Mouse (Mus musculus) midbrain, embryonic 11.5 days (tissue): ENCODE results near the gene U2af2. TPM values are rescaled to one million over a fixed set of nuclear protein-coding genes. Genes with fewer than 3 reads are reported as not detected.
A peak's percentile ranks its signal among the peaks of the same experiment; 100 is the strongest.

Experiments
- ATAC-seq: fragments of 200-750 bp; cut with Nextera tagmentation; 2 replicates; pipeline ENCODE4 v1.8.0; 2017; ENCODE audit warnings: moderate TSS enrichment, moderate library complexity; ENCODE audit not compliant: low FRiP score
- DNase-seq: peaks from one replicate; pipeline ENCODE4 v3.0.0; 2015; ENCODE audit warnings: low spot score; ENCODE audit errors: missing footprints
- H3K27ac ChIP-seq: fragments of 300-500 bp; sonication (generic); 2 replicates; pipeline ENCODE4 v1.5.1; 2014; ENCODE audit warnings: low read depth, low read length
- H3K27me3 ChIP-seq: fragments of 300-500 bp; sonication (generic); 2 replicates; pipeline ENCODE4 v1.6.1; 2014; ENCODE audit warnings: mild to moderate bottlenecking, low read length, moderate library complexity, mixed read lengths; ENCODE audit not compliant: control insufficient read depth, insufficient read depth
- H3K36me3 ChIP-seq: fragments of 300-500 bp; sonication (generic); 2 replicates; pipeline ENCODE4 v1.6.1; 2014; ENCODE audit warnings: mild to moderate bottlenecking, low read length, moderate library complexity, mixed read lengths; ENCODE audit not compliant: control insufficient read depth, insufficient read depth
- H3K4me1 ChIP-seq: fragments of 300-500 bp; sonication (generic); 2 replicates; pipeline ENCODE4 v1.6.1; 2014; ENCODE audit warnings: low read length; ENCODE audit not compliant: control insufficient read depth, insufficient read depth
- H3K4me2 ChIP-seq: fragments of 300-500 bp; sonication (generic); 2 replicates; pipeline ENCODE4 v1.6.1; 2014; ENCODE audit warnings: mild to moderate bottlenecking, moderate library complexity
- H3K4me3 ChIP-seq: fragments of 300-500 bp; sonication (generic); 2 replicates; pipeline ENCODE4 v1.5.1; 2014; ENCODE audit warnings: low read depth, low read length
- H3K9ac ChIP-seq: fragments of 300-500 bp; sonication (generic); 2 replicates; pipeline ENCODE4 v1.6.1; 2014; ENCODE audit warnings: low read length
- H3K9me3 ChIP-seq: fragments of 300-500 bp; sonication (generic); 2 replicates; pipeline ENCODE4 v1.6.1; 2016; ENCODE audit warnings: low read length; ENCODE audit not compliant: control insufficient read depth
- WGBS: fragments of 180-500 bp; shearing (Covaris S2); extraction: QIAGEN DNeasy Blood & Tissue Kit; methylation state at CpG from one replicate; pipeline ENCODE4 v1.1.7; 2014; 5-methylcytosine and 5-hydroxymethylcytosine counted together
- polyA plus RNA-seq: library from polyadenylated mRNA; unstranded; fragments of >200 nt; fragmentation: Nextera tagmentation; extraction: Ambion mirVana; gene quantifications from 2 replicates; pipeline ENCODE4 v1.2.1, GENCODE M21; 2014

The U2af2 gene
- 151 and 159 TPM in 2 replicates for polyA plus RNA-seq

DNA sequence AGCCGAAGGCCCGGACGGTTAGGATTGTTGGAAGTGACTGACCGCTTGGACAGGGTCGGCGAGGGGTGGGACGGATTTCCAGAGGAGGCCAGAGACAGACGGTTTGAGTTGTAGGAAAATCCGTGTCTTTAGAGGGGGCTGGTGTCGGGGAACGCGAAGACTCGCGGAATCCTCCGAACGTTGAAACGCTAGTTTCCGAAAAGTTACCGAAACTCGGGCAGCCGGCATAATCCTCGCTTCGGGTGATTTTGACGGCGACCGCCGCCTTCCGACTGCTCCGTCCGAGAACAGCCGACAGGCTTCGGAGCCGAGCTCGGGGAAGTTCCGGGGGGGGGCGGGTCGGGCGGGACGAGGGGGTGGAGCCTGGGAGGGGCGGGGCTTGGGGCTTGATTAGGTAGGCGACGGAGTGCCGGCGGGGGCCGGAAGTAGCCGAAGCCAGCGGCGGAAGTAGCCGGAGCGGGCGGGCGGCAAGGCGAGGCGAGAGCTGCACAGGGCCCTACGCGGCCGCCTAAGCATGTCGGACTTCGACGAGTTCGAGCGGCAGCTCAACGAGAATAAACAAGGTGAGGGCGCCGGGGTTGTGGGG is at the start of gene U2af2:
U2af2 (plus strand) TSS at position 370 of the 586 bp plus-strand sequence.
- H3K36me3 ChIP-seq, result peaks cover 8% of the 10 kb centered on the region; the same call in 1 of the 2 replicates
- peaks cover 25% of the 10 kb centered on the region for H3K4me1 ChIP-seq
- H3K4me2 ChIP-seq, result peak within 1 kb of the TSS; percentile 92
- peak within 1 kb of the TSS; percentile 99 for H3K27ac ChIP-seq
- DNase-seq (no peak), ATAC-seq (peak; percentile 83)
- WGBS, result under 1% methylated on average over 56 of the region's 65 CpGs
- peak within 1 kb of the TSS; percentile 93 for H3K9ac ChIP-seq
- H3K4me3 ChIP-seq, result peak within 1 kb of the TSS; percentile 80
- H3K9me3 ChIP-seq, result no peaks in the 10 kb centered on the region
- peaks cover 19% of the 10 kb centered on the region for H3K27me3 ChIP-seq

DNA sequence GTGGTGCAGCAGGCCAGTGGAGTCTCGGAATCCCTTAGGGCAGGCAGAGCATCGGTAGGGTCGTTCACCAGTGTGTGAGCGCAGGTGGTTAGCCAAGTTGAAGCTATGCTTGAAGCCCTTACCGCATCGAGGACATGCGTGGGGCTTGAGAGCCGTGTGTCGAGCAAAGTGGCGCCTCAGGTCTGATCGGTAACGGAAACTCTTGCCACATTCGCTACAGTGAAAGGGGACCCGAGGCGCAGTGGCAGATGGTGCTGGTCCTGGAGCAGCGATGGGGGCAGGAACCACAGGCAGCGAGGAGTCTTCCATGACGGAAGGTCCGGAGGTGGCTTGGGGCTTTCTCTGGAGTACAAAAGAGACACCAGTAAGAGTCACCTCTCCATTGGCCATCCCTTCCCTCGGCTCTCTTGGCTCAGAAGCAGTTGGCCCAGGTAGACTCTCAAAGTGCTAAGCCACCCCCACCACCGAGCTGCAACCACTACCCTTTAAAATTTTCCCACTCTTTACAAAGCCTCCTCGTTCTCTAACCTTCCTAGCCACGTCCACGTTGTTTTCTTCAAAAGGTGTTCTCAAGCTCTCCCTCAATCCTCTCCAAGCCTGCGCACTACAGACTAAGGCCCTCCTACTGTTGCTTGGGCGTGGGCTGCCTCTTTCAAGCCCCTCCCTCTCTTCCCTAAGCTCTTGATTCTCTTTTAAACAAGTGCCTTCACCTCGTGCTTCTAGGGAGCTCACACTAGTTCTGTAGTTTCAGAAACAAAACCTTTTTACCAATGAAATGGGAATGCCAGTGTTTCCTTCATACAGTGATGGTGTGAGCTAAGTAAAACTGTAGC is 49.0 kb upstream of the U2af2 start:
- no peaks in the 10 kb centered on the region for H3K4me1 ChIP-seq
- no peaks in the 10 kb centered on the region for H3K9me3 ChIP-seq
- no peak overlapping the region for H3K9ac ChIP-seq
- no peak overlapping the region for H3K27ac ChIP-seq
- WGBS, result 89% methylated on average over 27 of the region's 27 CpGs
- no peak overlapping the region for H3K4me3 ChIP-seq
- H3K27me3 ChIP-seq, result no peaks in the 10 kb centered on the region
- ATAC-seq, result no peak
- peaks cover 32% of the 10 kb centered on the region for H3K36me3 ChIP-seq
- no peak for DNase-seq
- no peak overlapping the region for H3K4me2 ChIP-seq

DNA sequence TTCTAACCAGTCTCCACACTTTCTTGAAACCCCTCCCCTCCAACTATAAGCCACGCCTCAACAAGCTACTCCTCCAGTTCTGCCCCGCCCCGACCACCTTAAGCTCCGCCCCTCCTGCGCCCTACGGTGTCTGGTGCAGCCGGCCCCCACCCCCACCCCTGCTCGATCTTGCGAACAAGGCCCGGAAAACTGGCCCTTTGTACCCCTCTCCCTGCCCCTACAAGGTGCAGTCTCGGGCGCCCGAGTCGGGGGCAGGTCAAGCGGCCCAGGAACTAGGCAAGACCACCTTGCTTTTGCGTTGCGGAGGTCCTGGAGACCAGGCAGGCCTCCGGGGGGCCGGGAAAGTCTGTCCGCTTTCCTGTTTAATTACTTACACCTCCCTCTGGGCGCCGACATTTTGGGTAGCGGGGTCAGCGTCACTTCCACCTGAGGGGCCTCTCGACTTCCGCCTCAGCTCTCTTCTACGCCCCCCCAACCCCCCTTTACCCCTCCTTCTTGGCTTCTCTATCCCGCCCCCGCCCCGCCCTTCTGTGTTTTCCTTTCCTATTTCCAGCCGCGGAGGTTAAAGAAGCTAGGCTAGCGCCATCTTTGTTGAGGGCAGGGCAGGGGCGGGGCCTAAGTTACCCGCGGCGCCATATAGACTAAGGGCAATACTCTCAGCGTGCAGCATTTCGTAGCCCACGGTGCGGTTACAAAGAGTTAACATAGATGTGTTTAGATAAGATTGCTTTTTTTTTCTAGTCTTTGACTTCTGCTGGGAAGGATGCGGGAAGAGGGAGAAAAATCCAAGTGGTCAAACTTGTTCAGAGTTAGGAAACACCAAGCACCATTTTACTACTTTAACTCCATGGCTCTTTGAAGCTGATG is 47.5 kb upstream of the U2af2 start, which contains the start of the genes Zfp524 and Fiz1:
Zfp524 (plus strand) TSS at position 165 of the 867 bp plus-strand sequence.
Fiz1 (minus strand) TSS at position 447 of the 867 bp plus-strand sequence.
- Histone ChIP-seq H3K9ac (peak within 1 kb of the TSS; percentile 89), H3K4me1 (no peaks in the 10 kb centered on the region), H3K4me3 (peak within 1 kb of the TSS; percentile 65), H3K9me3 (no peaks in the 10 kb centered on the region), H3K36me3 (peaks cover 21% of the 10 kb centered on the region), H3K4me2 (peak within 1 kb of the TSS; percentile 54), H3K27ac (peak within 1 kb of the TSS; percentile 96), H3K27me3 (no peaks in the 10 kb centered on the region)
- under 1% methylated on average over 42 of the region's 42 CpGs for WGBS
- peak; percentile 100 for DNase-seq
- ATAC-seq, result peak; percentile 81

DNA sequence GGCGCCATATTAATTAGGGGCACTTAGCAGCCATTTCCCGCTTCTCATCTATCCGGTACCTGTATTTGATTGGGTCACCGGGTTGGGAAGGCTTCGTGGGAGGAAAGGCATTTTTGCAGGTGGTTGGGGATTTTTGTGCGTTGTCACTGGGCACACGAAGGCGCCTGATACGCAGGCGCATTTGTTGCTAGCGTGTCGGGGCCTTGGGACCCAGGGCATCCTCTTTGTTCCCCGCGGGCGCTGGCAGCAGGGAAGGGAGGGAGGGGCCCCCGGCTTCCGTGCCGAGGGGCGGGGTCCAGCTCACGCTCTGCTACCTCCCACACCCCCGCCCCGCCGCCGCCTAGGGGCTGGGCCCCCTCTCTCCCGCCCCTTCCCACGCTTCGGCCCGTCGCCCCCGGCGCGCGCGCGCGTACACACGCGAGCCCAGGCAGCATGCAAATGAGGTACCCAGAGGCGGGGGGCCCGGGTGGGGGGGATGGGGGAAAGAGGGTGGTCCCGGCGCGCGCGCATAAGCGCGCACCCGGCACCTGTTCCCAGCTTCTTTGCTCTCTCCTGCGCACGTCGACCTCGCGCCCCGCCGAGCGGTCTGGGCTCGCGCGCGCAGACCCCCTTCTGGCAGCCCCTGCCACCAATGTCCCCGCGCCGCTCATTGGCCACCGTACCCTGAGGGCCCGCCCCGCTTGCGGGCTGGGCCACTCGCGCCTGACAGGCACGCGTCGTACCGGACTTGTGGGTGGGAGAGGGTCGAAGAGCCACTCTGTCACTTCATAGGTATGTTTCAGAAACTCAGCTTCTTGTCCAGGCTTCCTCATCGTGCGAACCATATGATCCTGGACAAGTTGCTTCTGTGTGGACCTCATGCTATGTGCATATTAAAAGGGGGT is 46.6 kb upstream of the U2af2 start, which contains the start of gene Gm44973:
Gm44973 (plus strand) TSS at position 379 of the 884 bp plus-strand sequence.
- WGBS, result under 1% methylated on average over 50 of the region's 76 CpGs
- H3K27ac ChIP-seq, result peak within 1 kb of the TSS; percentile 96
- DNase-seq, result peak; percentile 99
- H3K36me3 ChIP-seq, result peaks cover 19% of the 10 kb centered on the region
- peak within 1 kb of the TSS; percentile 54 for H3K4me2 ChIP-seq
- no peaks in the 10 kb centered on the region for H3K27me3 ChIP-seq
- peak; percentile 84 for ATAC-seq
- H3K4me3 ChIP-seq, result peak within 1 kb of the TSS; percentile 65
- H3K9me3 ChIP-seq, result no peaks in the 10 kb centered on the region
- no peaks in the 10 kb centered on the region for H3K4me1 ChIP-seq
- H3K9ac ChIP-seq, result peak within 1 kb of the TSS; percentile 89

DNA sequence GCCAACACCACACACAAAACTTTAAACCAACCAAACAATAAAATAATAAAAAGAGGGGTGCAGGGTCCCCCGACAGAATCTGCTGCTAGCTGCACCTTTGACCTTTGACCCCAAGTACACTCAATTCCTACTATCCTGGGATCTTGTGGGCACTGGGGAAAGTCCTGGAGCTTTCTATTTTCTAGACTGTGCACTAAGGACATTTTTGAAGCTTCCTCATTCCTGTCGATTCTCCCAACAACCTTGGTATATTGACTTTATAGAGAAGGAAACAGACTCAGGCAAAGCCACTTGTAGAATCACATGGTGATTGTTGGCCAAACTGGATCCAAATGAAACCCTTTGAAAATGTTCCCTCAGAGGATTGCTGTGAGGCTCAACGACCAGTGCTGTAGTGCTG is 45.9 kb upstream of the U2af2 start:
- no peaks in the 10 kb centered on the region for H3K27me3 ChIP-seq
- peak overlapping the region; percentile 83; the same call in 1 of the 2 replicates for H3K9ac ChIP-seq
- peaks cover 1% of the 10 kb centered on the region; the same call in 1 of the 2 replicates for H3K4me1 ChIP-seq
- H3K4me3 ChIP-seq, result peak overlapping the region; percentile 65
- peaks cover 13% of the 10 kb centered on the region for H3K36me3 ChIP-seq
- peak overlapping the region; percentile 54 for H3K4me2 ChIP-seq
- no peaks in the 10 kb centered on the region for H3K9me3 ChIP-seq
- no peak for ATAC-seq
- DNase-seq, result no peak
- peak overlapping the region; percentile 95 for H3K27ac ChIP-seq
- 62% methylated on average over 3 of the region's 3 CpGs for WGBS

DNA sequence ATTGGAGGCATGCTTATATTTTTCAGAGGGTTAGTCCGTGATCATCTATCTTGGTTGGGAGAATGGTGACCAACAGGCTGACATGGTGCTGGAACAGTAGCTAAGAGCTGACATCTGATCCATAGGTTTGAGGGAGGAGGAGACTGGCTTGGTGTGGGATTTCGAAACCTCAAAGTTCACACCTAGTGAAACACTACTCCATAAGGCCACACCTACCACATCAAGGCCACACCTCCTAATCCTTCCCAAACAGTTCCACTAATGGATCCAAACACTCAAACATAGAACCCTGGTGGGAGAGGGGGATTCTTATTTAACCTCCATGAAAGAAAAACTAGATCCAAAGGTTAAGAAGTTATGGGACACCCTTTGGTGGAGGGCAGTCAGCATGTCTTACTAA is 45.0 kb upstream of the U2af2 start:
- Histone ChIP-seq H3K27me3 (no peaks in the 10 kb centered on the region), H3K4me3 (no peak overlapping the region), H3K4me2 (no peak overlapping the region), H3K4me1 (peaks cover 8% of the 10 kb centered on the region; the same call in 1 of the 2 replicates), H3K36me3 (peaks cover 5% of the 10 kb centered on the region; the same call in 1 of the 2 replicates), H3K9me3 (no peaks in the 10 kb centered on the region), H3K9ac (no peak overlapping the region), H3K27ac (no peak overlapping the region)
- whole genome bisulfite sequencing, result 97% methylated on average over 2 of the region's 2 CpGs
- DNase-seq (no peak), ATAC-seq (no peak)

DNA sequence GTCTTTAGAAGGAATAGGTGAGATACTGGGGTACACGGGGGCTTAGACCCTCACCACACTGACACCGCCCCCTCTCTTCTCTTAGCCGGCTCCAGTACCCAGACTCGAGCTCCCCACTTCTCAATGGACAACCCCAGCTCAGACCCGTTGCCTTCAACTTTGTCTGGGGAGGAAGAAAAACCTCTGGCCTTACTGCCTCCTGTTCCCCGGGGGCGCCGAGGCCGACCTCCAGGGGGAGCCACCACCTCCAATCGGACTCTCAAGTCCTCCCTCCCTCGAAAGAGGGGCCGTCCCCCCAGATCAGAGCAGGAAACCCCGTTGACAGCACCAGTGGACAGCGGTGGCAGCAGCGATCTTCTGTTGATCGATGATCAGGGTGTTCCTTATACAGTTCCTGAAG is 44.6 kb upstream of the U2af2 start:
- Histone ChIP-seq H3K36me3 (peaks cover 4% of the 10 kb centered on the region; the same call in 1 of the 2 replicates), H3K27ac (no peak overlapping the region), H3K27me3 (no peaks in the 10 kb centered on the region), H3K9ac (no peak overlapping the region), H3K4me2 (no peak overlapping the region), H3K4me1 (peaks cover 8% of the 10 kb centered on the region; the same call in 1 of the 2 replicates), H3K4me3 (no peak overlapping the region), H3K9me3 (no peaks in the 10 kb centered on the region)
- 90% methylated on average over 16 of the region's 16 CpGs for WGBS
- ATAC-seq, result no peak
- DNase-seq, result no peak

DNA sequence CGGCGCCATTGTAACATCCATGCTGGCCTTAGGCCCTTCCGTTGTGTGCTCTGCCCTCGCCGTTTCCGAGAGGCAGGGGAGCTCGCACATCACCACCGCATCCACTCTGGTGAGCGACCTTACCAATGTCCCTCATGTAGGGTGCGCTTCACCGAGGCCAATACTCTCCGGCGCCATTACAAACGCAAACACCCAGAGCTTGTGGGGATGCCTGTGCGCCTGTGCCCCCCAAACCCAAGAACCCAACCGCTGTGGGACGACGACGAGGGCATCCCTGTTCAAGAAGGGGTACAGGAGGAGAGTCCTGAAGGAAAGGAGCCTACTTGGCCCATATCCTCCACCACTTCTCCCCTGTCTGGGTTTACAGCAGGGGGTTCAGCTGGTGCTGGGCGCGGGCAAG is 44.0 kb upstream of the U2af2 start:
- H3K4me1 ChIP-seq, result peaks cover 8% of the 10 kb centered on the region; the same call in 1 of the 2 replicates
- H3K9ac ChIP-seq, result no peak overlapping the region
- H3K27me3 ChIP-seq, result no peaks in the 10 kb centered on the region
- DNase-seq (no peak), ATAC-seq (no peak)
- no peaks in the 10 kb centered on the region; the same call in 1 of the 2 replicates for H3K36me3 ChIP-seq
- H3K4me2 ChIP-seq, result no peak overlapping the region
- H3K4me3 ChIP-seq, result no peak overlapping the region
- no peaks in the 10 kb centered on the region for H3K9me3 ChIP-seq
- no peak overlapping the region for H3K27ac ChIP-seq
- 95% methylated on average over 21 of the region's 21 CpGs for WGBS
